Mouse (Mus musculus) spleen, postnatal 36 days (tissue): Measurements from ENCODE around the gene Slc16a3.

ENCODE experiments used
- DNase-seq, 2 experiments: peaks; one replicate each; pipeline ENCODE4 v3.0.0; 2022; ENCODE audit warnings: low spot score in 2 of 2, mixed read lengths in 1 of 2

Gene Slc16a3

GRCm38 (mm10) chr11:120973318-120973717 is 25.0 kb downstream of the Slc16a3 start:
- DNase-seq = no peak

DNA sequence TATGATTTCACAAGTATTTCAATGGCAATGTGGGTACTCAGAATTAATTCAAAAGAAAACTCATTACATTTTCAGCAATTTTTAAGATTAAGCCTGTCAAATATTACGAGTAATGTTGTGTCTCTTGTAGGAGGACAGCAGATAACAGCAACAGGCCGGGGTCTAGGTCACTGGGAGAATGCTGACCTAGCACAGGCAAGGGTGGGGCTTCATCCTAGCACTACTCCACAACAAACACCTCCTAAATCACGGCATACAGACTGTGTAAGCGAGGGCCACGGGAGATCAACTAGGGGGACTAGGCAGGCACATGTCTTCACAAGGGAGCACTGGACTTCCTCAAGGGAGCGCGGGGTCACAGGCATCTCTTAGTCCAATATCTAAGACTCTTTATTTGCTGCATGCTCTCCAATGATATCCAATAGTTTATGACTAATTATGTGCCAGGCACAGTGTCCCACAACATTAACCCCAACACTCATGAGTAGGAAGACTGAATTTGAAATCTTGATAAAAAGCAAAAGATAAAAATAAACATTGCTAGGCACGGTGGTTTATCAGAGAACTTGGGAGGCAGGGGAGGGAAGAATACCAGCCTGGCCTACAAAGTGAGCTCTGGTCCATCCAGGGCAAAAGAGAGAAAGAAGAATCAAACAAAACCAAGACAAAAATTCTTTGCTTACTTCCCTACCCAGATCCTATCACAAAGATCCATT is 31.6 kb downstream of the Slc16a3 start:
- DNase-seq = no peak

DNA sequence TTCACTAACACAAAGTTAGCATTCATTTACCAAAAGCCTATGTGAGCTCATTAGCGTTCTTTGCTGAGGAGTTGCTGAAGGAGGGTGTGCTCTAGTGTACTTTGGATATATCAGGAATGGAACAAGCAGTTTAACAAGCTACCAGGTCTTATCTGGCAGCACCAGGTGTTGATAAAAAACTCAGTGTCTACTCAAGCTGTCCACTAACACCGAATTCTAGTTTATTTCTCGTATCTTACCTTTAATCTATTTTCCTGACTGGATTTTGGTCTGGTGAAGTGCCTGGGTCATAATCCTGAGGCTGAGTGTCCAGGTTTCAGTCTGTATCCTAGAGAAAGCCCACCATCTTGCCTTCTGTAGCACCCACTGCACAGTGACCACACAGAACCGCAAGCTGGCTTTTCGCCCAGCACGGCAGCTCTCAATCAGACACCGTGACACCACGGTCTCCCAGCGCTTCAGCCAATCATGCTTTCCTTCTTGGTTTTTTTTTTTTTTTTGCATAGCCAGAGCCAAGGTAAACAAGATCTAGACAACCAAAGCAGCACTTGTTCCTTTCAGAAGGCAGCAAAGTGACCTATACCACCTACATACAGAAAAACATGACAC is 32.3 kb downstream of the Slc16a3 start:
- DNase-seq = peak; percentile 26 to 59

DNA sequence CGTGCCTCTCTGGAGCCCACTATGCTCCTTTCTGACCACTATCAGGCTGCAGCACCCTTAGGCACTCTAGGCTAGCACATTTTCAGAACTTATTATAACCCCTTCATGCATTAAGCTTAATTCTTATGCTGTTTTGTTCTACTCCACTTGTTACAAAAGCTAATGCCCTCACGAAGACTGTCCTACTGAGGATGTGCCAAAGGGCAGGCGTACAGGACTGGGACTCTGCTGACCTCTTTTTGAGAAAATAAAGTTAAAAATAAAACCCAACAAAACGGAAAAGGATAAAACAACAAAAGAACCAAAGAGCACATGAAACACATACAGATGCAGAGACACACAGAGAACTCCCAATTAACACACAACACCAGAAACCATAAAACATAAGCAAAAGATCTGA is 33.4 kb downstream of the Slc16a3 start:
- no peak for DNase-seq

GRCm38 (mm10) chr11:120982459-120982858 is 34.2 kb downstream of the Slc16a3 start:
- no peak for DNase-seq

DNA sequence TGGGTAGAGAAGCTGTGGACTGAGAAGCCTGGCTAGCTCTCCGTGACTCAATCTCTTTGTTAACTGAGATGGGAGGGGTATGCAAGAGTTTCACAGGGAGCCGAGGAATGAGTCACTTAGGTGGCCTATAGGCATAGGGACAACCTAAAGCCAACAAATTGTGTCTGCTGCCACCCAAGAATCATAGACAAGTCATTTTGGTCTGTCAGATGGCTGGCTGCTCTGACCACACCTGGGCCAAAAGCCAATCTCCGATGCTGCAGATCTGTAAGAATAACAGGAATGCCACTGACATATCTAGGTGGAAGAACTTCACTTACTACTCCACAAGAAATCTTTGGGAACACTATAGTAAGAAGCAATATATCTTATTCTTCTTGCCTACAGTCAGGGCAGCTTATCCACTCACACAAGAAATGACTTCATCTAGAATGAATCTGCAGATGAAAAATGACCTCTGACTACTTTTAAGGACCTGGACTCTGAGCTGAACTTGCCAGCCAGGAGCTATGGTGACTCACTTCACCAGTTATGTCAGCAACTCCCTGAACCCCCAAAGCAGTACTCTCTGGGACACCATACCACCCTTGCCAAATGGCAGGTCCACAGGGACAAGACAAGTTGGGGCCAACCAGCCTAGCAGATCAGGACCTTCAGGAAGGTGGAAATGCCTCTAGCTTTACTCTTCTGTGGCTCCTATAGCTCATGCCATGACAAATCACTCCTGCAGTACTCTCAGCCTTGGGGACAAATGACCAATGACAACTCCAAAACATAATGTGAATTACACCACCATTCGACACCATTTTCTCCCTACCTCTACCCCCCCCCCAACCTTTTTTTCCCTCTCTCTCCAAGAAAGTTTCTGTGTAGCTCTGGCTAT is 36.4 kb downstream of the Slc16a3 start:
- no peak for DNase-seq

DNA sequence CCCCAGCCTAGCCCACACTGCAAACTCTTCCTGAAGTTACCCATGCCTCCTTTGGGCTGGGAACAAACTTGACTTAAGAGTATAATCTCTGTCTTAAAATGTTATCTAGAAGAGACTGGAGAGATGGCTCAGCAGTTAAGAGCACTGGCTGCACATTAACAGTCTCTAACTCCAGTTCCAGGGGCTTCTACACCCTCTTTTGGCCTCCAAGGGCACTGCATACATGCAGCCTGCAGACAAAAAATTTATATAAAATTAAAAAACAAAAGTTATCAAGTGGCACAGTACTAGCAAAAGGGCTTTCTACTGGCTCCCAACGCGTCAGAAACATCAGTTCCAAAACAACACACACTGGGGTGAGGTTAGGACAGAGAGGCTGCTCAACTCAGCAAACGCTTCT is 39.3 kb downstream of the Slc16a3 start:
- DNase-seq = no peak

- DNase-seq = no peak
Measured at GRCm38 (mm10) chr11:120988410-120988809, 40.1 kb downstream of the Slc16a3 start.

DNA sequence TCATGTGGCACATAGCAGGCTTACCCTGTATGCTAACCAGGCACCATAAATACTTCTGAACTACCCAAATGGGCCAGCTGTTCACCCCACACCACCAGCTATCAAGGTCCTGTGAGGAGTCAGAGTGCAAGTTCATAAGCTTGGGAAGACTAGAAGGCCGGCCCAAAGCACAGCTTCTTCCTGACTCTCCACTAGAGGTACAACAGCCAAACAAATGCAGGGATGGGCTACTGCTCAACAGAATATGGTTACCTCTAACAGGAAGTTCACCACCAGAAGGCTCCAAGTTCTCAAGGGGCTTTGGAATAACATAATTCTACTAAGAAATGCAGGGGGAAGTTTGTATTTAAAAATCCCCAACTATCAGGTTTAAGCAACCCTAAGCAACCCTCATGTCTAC is 41.2 kb downstream of the Slc16a3 start:
- DNase-seq = no peak

DNA sequence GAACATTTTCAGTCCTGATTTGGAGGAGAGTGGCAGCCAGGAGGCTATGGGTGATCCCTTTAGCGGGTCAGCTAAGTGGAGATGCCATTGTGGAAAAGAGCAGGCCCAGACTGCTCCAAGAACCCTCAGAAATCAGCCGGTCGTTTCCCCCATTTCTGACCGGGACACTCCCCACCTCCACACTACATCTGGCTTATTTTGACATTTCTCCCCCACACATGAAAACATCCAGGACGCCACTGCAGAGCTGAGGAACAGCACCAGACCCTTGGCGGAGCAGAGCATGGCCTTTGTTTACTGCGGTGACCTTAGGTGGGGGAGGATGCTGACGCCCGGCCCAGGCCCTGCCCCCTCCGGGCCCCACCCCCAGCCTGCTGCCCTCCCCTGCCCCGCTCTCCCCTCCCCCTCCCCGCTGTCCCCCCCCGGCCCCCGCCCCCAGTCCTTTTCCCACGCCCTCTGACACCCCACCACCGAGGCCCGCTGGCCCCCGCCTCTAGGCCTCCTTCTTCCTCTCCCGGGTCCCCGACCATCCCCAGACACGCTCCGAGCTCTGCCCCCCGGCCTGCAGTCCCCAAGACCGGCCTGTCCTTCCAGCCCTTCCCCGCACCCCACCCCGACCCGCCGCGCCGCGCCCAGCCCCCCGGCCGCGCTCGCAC is 42.0 kb downstream of the Slc16a3 start:
- DNase-seq = peak; percentile 48 to 49

DNA sequence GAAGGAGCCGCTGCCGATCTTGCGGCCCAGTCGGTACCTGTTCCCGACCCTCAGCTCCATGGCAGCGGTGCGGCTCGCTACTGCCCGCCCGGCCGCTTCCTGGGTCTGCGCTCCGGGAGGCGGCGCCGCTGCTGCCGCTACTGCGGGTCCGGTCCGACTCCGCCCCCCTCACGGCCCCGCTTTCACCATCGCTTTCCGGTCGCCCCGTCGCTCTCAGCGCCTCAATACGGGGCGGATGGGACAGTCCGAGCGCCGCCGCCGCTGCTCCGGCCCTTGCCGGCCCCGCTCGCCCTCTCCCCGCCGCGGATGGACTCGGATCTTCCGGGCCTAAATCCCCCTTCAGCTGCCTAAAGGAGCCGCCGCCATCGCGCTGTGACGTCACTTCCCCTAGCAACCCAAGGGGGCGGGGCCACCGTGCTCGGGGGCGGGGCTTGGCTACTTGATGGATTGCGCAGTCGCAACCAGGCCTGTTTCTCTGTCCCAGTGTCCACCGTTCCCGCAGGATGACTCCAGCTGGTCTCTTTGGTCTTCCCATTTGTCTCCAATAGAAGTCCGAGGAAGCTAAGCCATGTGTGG is 42.8 kb downstream of the Slc16a3 start, which contains the start of gene Csnk1d:
Gene Csnk1d, minus strand, starts transcription at position 380 of the 576 bp plus-strand sequence.
- DNase-seq = peak; percentile 93 to 95

- DNase-seq = no peak
Measured at GRCm38 (mm10) chr11:120991791-120992190, 43.5 kb downstream of the Slc16a3 start.

DNA sequence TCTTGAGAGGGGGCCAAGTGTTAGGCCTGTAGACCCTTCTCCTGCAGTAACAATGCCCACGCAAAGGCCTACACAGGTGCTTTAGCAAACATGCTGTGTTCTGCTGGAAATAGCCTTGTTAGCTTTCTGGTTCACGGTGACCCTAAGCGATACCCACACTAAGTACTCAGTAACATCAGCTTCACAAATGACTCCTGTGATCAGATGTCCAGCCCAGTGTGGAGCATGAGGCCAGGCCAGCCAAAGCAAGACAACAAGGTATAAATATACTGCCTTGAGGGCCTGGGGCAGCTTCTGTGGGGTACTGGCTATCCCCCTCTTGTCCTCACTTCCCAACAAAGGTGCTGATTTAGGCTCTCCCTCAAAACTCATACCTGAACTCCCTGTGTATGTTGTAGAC is 44.8 kb downstream of the Slc16a3 start:
- no peak for DNase-seq

DNA sequence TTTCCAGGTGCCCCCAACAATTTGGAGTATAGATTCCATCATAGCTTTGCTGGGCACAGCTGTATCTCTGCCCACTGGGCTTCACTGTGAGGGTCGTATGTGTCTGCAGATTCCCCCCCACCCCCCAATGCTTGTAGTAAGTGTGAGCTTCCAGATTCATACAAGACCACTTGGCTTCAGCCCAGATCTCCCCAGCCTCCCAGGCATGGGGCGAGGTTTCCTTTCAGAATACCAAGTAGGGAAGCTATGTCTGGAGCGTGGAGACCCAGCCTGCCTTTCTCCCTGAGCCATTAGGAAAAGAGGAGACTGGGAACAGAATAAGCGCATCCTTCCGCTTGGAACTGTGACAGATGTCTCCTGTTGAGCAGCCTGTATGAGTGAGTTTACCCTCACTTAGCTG is 45.3 kb downstream of the Slc16a3 start:
- no peak for DNase-seq

DNA sequence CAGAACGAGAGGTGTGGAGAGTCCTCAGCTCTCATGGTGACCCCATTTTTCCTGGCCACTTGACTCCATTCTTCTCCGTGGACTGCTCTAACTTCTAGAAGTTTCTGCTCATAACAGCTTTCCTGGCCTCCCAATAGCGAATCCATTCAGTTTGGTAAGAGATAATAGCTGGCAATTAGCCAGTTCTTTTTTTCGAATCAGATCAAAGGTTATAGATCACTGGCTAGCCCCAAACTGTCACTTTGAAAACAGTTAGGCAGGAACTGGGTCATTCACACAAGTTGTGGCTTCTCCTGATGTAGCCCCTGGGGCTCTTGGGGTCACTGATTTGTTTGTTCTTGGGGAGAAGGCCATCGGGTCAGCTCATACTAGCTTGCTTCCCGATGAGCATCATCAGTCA is 46.5 kb downstream of the Slc16a3 start:
- no peak for DNase-seq

DNA sequence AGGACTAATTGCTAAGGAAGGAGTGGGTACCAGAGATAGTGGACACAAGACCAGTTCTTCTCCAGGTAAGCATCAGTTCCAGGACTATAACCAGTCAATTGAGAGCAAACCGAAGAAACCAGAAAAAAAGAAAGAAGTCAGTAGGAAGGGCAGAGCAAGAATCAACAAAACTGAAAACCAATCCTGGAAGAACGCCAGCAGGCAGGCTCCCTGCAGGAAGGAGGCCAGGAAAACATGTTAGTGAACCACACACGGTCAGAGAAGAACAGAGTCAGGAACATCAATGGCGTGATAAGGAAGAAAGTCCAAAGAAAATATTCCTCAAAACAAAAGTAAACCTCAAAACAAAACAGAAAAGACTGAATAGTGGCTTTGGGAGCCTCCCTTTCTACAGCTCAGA is 53.7 kb downstream of the Slc16a3 start:
- no peak for DNase-seq

GRCm38 (mm10) chr11:121004281-121004680 is 56.0 kb downstream of the Slc16a3 start:
- DNase-seq = no peak

DNA sequence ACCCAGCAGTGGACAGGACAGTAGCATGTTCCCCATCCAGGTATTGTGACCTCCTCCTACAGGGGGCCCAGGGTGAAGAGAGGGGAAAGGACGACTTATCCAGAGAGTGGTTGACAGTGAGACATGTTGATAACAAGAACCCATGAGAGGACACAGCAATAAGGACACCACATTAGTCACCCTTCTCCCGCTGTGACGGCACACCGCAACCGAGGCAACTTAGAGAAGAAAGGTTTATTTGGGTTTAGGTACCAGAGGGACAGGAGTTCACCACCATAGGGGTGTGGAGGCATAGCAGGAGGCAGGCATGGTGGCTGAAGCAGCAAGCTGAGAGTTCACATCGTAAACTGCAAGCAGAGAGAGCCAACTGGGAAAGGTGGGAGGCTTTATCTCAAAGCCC is 57.9 kb downstream of the Slc16a3 start:
- DNase-seq = no peak

DNA sequence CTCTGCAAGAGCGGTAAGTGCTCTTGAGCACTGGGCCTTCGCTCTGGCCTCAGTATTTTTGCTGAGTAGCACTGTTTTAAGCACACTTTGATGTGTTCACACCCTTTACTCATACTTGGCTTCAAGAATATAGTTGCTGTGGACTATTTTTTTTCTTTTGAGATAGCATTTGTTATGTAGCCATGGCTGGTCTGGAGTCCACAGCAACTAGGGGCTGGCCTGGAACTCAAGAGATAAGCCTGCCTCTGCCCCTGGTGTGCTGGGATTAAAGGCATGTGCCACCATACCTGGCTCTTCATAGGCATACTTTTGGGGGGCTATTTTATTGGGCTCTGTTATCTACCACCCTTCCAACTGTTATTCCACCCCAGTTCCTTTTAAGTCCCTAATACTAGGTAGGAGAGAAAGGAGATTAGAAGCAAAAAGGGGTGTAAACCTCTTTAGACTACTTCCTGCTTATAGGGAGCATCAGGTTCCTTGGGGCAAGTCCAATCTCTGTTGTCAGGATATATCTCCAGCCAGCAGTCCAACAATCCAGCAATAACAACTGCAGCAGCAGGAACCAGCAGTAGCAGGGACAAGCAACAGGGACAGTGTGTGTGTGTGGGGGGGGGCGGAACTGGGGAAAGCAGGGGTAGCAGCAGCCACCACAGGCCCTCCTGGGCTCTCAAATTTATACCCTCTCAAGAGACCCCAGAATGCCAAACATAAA is 61.9 kb downstream of the Slc16a3 start:
- DNase-seq = no peak
